Mouse (Mus musculus): Measurements from ENCODE around the gene Izumo4. TPM values are rescaled to one million over a fixed set of nuclear protein-coding genes. Genes with fewer than 3 reads are reported as not detected.

Izumo4 gene
- polyA plus RNA-seq, 1 experiment from 2014 or later = 24.5 TPM

GRCm38 (mm10) chr10:80656863-80657623 lies 44.9 kb upstream of the Izumo4 start, which contains the start of gene Btbd2:
Btbd2 (minus strand) TSS chr10:80657071.
- Histone ChIP-seq H3K9ac (ENCODE audit: low read depth, low read length) (peak within 1 kb of the TSS; percentile 91), H3K9me3 (replicated peaks; ENCODE audit: low read length) (no peaks in the 10 kb centered on the region), H3K36me3 (ENCODE audit: insufficient read depth, low read length) (0 out of 2 replicates have a peak, but pooled peaks cover 3% of the 10 kb centered on the region), H3K4me3 (replicated peaks; ENCODE audit: low read depth, low read length) (peak within 1 kb of the TSS; percentile 90), H3K27me3 (ENCODE audit: insufficient read depth, low read length) (no peaks in the 10 kb centered on the region), H3K4me1 (replicated peaks; ENCODE audit: insufficient read depth, low read length) (peaks cover 20% of the 10 kb centered on the region; the same call in 1 of the 2 replicates), H3K4me2 (ENCODE audit: low read length) (peak within 1 kb of the TSS; percentile 94), H3K27ac (peak within 1 kb of the TSS; percentile 88)
- ATAC-seq (replicated peaks; ENCODE audit: low FRiP score, low read depth) = peak; percentile 5; the same call in 1 of the 2 replicates
- no peak for TF ChIP-seq CTCF (IDR thresholded peaks at IDR 0.05; ENCODE audit: low read depth)
- 19% methylated on average over 15 of the region's 15 CpGs for WGBS
- DNase-seq (ENCODE audit: low spot score) = no peak

DNA sequence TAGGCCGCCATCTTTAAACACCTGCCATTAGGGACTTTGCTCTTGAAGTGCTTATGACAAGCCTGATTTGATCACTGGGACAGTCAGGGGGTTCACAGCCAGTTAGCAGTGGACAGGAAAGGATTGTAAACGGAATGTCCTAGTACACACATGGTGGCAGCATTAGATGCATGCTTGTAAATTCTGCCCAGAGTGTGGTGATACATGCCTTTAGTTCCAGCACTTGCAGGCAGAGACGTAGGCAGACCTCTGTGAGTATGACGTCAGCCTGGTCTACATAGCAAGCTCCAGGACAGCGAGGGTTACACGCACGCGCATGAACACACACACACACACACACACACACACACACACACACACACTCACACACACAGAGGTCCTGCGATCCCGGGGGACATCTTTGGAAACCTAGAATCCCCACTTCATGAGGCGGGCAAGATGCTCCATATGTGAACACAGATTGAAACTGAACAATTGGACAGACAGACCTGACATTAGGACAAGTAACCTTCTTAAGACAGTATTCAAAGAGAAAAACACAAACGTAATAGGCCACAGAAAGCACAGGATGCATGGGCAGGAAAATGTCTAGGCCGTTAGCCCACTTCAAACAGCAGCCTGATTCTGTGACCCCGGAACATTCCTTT lies 43.7 kb upstream of the Izumo4 start:
- Histone ChIP-seq H3K9ac (ENCODE audit: low read depth, low read length) (no peak overlapping the region), H3K9me3 (replicated peaks; ENCODE audit: low read length) (no peaks in the 10 kb centered on the region), H3K4me1 (replicated peaks; ENCODE audit: insufficient read depth, low read length) (peaks cover 25% of the 10 kb centered on the region; the same call in 1 of the 2 replicates), H3K27ac (no peak overlapping the region), H3K27me3 (ENCODE audit: insufficient read depth, low read length) (no peaks in the 10 kb centered on the region), H3K4me2 (ENCODE audit: low read length) (no peak overlapping the region), H3K36me3 (ENCODE audit: insufficient read depth, low read length) (no peaks in the 10 kb centered on the region), H3K4me3 (replicated peaks; ENCODE audit: low read depth, low read length) (no peak overlapping the region)
- WGBS = 84% methylated on average over 14 of the region's 14 CpGs
- DNase-seq (ENCODE audit: low spot score) = no peak
- no peak for TF ChIP-seq CTCF (IDR thresholded peaks at IDR 0.05; ENCODE audit: low read depth)
- ATAC-seq (replicated peaks; ENCODE audit: low FRiP score, low read depth) = no peak

DNA sequence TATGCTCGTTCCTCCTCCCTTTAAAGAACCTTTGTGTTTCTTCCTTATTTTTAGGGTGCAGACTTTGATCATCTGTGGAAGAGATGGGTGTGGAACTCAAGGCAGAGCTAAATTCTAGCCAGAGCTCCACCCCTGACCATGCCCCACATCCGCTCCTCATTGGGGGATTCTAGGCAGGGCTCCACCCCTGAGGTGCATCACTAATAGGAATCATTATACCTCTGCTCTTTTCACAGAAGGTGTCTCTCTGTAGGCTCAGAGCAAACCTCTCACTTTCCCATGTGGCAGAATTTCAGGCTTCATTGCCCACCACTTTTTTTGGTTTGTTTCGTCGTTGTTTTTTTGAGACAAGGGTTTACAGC lies 43.2 kb upstream of the Izumo4 start:
- no peaks in the 10 kb centered on the region for H3K9me3 ChIP-seq (replicated peaks; ENCODE audit: low read length)
- no peak overlapping the region for H3K4me3 ChIP-seq (replicated peaks; ENCODE audit: low read depth, low read length)
- ATAC-seq (replicated peaks; ENCODE audit: low FRiP score, low read depth) (no peak), DNase-seq (ENCODE audit: low spot score) (no peak)
- H3K4me2 ChIP-seq (ENCODE audit: low read length) = peak overlapping the region; percentile 44; the same call in 1 of the 2 replicates
- no peaks in the 10 kb centered on the region for H3K36me3 ChIP-seq (ENCODE audit: insufficient read depth, low read length)
- peaks cover 30% of the 10 kb centered on the region; the same call in 1 of the 2 replicates for H3K4me1 ChIP-seq (replicated peaks; ENCODE audit: insufficient read depth, low read length)
- 53% methylated on average over 4 of the region's 4 CpGs for WGBS
- 0 out of 2 replicates have a peak overlapping the region, but pooled peaks have one; percentile 4 for H3K27ac ChIP-seq
- H3K27me3 ChIP-seq (ENCODE audit: insufficient read depth, low read length) = no peaks in the 10 kb centered on the region
- no peak overlapping the region for H3K9ac ChIP-seq (ENCODE audit: low read depth, low read length)
- TF ChIP-seq CTCF (IDR thresholded peaks at IDR 0.05; ENCODE audit: low read depth) = no peak

DNA sequence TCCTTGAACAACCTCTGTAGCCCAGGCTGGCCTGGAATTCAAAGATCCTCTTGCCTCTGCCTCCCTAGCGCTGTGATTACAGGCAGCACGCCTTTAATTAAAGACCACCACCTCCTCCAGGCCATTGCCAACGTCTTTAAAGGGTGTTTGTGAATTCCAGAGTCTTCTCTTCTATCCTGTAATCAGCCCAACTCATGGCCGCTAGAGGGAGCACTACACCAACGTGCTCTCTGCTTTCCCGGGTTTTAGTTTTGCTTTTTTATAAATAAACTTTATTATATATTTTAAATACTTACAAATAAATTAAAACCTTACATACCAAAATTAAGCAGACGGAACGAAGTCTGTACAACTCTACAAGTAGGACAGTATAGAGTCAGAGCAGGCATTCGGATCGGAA lies 42.8 kb upstream of the Izumo4 start:
- Histone ChIP-seq H3K27me3 (ENCODE audit: insufficient read depth, low read length) (no peaks in the 10 kb centered on the region), H3K9ac (ENCODE audit: low read depth, low read length) (no peak overlapping the region), H3K4me2 (ENCODE audit: low read length) (peak overlapping the region; percentile 44), H3K4me1 (replicated peaks; ENCODE audit: insufficient read depth, low read length) (peaks cover 34% of the 10 kb centered on the region; the same call in 1 of the 2 replicates), H3K27ac (0 out of 2 replicates have a peak overlapping the region, but pooled peaks have one; percentile 4), H3K4me3 (replicated peaks; ENCODE audit: low read depth, low read length) (no peak overlapping the region; the same call in 1 of the 2 replicates), H3K36me3 (ENCODE audit: insufficient read depth, low read length) (no peaks in the 10 kb centered on the region), H3K9me3 (replicated peaks; ENCODE audit: low read length) (no peaks in the 10 kb centered on the region)
- peak; percentile 92 for DNase-seq (ENCODE audit: low spot score)
- WGBS = 13% methylated on average over 10 of the region's 10 CpGs
- ATAC-seq (replicated peaks; ENCODE audit: low FRiP score, low read depth) = no peak
- TF ChIP-seq CTCF (IDR thresholded peaks at IDR 0.05; ENCODE audit: low read depth) = peak; percentile 79

DNA sequence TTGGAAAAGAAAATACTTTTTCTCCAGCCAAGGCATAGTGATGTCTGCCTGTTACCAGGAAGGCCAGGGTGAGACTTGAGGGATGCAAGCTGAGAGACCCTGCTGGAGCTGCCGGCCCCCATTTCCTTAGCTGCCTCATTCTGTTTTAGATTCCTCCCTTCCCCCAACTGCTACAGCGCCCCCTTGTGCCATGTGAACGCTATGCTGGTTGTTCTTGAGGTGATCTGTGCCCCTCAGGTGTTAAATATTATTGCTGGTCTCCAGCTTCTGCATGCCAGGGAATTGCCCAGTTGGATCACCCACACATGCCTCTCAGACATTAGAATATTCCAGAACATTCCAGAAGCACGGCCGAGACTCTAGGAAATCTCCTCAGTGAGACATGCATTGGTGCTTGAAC lies 40.8 kb upstream of the Izumo4 start:
- ATAC-seq (replicated peaks; ENCODE audit: low FRiP score, low read depth) = no peak
- Histone ChIP-seq H3K36me3 (ENCODE audit: insufficient read depth, low read length) (peaks cover under 1% of the 10 kb centered on the region), H3K4me2 (ENCODE audit: low read length) (no peak overlapping the region), H3K27me3 (ENCODE audit: insufficient read depth, low read length) (no peaks in the 10 kb centered on the region), H3K9me3 (replicated peaks; ENCODE audit: low read length) (no peaks in the 10 kb centered on the region), H3K4me1 (replicated peaks; ENCODE audit: insufficient read depth, low read length) (peaks cover 39% of the 10 kb centered on the region), H3K4me3 (replicated peaks; ENCODE audit: low read depth, low read length) (no peak overlapping the region), H3K9ac (ENCODE audit: low read depth, low read length) (no peak overlapping the region), H3K27ac (no peak overlapping the region)
- DNase-seq (ENCODE audit: low spot score) = peak; percentile 78
- peak; percentile 78 for TF ChIP-seq CTCF (IDR thresholded peaks at IDR 0.05; ENCODE audit: low read depth)
- 25% methylated on average over 5 of the region's 5 CpGs for WGBS

DNA sequence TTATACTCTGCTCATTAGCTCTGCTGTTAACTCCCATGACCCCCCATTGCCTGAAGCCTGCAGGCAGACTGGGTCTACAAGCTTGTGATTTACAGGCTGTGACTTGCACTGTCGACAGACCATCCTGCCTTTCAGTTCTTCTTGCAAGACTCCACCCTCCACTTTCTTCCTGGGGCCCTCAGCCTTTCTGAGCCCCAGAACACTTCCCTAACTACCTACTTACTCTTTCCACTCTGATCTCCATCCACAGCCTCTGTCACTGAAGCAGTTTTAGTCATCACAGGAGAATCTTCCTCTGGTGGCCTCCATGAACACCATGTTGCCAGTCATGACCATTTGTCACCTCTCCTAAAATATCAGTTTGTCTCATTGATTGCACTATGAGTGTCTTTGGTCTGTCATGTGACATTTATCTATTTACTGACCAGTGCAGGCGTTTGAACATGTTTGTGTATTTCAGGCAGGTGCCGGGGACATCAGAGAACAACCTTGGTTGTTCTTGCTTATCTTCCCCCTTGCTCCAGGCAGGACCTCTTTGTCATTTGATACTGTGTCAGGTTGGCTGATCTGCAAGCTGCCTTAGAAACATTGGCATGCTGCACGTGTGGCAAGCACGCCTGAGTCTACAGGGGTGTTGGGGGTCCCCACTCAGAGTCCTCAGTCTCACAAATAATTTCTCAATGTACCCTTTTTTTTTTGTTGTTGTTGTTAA lies 38.3 kb upstream of the Izumo4 start:
- Histone ChIP-seq H3K36me3 (ENCODE audit: insufficient read depth, low read length) (peaks cover 22% of the 10 kb centered on the region), H3K9me3 (replicated peaks; ENCODE audit: low read length) (no peaks in the 10 kb centered on the region), H3K27ac (peak overlapping the region; percentile 93), H3K4me1 (replicated peaks; ENCODE audit: insufficient read depth, low read length) (peaks cover 42% of the 10 kb centered on the region), H3K4me3 (replicated peaks; ENCODE audit: low read depth, low read length) (no peak overlapping the region), H3K9ac (ENCODE audit: low read depth, low read length) (0 out of 2 replicates have a peak overlapping the region, but pooled peaks have one; percentile 27), H3K4me2 (ENCODE audit: low read length) (no peak overlapping the region), H3K27me3 (ENCODE audit: insufficient read depth, low read length) (no peaks in the 10 kb centered on the region)
- no peak for DNase-seq (ENCODE audit: low spot score)
- no peak for ATAC-seq (replicated peaks; ENCODE audit: low FRiP score, low read depth)
- WGBS = 31% methylated on average over 5 of the region's 5 CpGs
- TF ChIP-seq CTCF (IDR thresholded peaks at IDR 0.05; ENCODE audit: low read depth) = no peak

Measured in kidney, postnatal 0 days (tissue).